Mouse (Mus musculus) ZHBTc4 (cell line): ENCODE results near the gene Clec2l.
"Not testable (repeated sequence)": the region's sequence is repeated elsewhere in the genome, so short reads cannot be mapped to it uniquely, and the experiment has no call there.

Experiments used
- DNase-seq: peaks from one replicate; pipeline ENCODE4 v3.0.0-alpha.2; 2011; ENCODE audit warnings: low read depth, low spot score

Clec2l gene

GRCm38 (mm10) chr6:38670488-38670887 is 7.6 kb downstream of the Clec2l start:
- not testable (repeated sequence) for DNase-seq

DNA sequence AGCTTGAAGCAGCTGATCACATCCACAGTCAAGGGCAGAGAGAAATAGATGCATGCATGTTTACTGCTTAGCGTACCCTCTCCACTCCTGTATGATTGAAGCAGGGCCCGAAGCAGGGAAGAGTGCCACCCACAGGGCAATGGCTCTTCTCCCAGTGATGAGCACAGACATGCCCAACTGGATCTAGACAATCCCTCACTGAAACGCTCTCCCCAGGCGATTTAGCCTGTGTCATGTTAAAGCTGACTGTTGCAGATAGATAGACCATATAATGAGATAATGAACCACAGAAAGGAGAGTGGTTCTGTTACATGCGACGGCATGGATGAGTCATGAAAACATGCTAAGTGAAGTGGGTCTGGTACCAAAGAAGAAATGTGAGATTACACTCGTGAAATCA is 8.4 kb downstream of the Clec2l start:
- DNase-seq, result no peak

DNA sequence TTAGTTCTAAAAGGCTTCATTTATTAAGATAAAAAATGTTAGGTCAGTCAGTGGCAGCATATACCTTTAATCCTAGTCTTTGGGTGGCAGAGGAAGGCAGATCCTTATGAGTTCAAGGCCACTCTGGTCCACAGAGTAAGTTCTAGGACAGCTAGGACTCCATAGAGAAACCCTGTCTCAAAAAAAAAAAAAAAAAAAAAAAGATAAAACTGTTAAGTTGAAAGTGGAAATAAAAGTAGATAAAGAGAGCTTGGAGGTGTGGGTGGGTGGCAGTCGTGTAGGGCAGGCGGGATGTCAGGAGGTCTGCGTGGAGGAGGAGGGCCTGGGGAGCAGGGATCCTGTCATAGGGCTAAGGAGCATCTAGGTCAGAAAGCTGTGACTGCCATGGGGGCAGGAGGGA is 9.1 kb downstream of the Clec2l start:
- DNase-seq, result no peak

GRCm38 (mm10) chr6:38676217-38676616 is 13.3 kb downstream of the Clec2l start:
- DNase-seq, result no peak

GRCm38 (mm10) chr6:38676723-38677122 is 13.9 kb downstream of the Clec2l start:
- DNase-seq, result peak; percentile 25

DNA sequence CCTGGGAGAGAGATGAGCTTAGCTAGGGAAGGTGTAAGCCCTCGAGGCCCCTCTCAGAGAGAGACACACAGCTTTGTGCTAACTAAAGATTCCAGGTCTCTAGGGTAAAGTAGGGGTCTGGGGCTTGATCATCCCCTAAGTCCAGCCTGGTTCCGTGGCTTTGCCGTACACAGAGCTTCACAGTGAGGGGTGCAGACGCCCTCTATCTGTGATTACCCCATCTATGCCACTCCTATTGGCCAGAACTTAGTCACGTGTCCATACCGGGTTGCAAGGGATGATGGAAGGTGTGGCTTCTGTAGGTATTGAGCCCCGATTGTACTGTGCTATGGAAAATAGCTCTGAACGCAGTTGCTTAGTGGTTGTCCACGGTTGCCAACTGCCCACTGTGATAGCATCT is 14.8 kb downstream of the Clec2l start:
- no peak for DNase-seq

GRCm38 (mm10) chr6:38682532-38682931 is 19.7 kb downstream of the Clec2l start:
- DNase-seq, result no peak

DNA sequence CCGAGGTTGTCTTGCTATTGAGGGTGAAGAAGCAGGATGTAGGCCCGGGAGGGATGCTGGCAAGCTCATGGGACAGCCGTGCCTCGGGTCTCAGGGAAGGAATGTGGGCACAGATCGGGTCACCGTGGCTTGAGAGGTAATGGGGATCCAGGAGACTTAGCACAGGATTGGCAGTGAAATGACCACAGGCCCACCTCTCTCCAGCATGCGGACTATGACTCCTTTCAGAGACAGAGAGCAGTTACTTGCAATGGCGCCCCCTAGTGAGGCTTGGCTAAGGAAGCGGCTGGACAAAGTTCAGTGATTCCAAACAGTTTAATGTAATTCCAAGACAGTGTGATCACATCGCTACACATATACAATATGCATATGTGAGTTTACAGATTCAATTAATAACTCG is 24.3 kb downstream of the Clec2l start:
- peak; percentile 65 for DNase-seq

DNA sequence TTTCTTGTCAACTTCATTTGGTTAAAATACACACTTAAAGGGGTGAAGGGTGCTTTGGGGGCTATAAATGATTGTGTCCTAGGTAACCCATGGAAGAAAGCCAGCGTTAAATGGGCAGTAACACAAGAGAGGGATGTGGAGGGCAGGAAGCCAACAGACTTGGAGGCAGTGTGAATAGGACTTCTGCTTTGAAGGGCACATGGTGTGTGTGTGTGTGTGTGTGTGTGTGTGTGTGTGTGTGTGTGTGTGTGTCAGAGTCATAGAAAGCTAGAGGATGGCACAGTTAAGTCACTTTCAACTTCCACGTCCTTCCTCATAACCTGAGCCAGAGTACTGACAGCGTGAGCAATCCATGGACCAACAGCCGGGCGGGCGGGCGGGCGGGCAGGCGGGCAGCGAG is 26.0 kb downstream of the Clec2l start:
- no peak for DNase-seq

DNA sequence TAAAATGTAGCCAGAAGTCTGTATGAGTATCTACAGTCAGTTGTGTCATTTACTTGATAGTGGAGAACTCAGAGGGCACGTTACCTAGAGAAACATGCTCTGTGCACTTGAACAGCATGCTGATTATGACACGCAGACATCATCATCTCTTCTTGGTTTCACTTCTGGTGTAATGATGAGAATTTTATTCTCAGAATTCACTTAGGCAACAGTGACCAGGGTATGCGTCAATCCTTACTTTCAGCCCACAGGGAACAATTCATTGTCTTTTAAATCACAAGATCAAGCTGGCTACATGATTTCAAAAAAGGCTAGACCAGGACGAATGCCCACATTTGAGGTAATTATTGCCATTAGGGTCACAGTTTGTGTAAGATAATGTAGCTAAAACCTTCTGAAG is 27.7 kb downstream of the Clec2l start:
- DNase-seq, result no peak

DNA sequence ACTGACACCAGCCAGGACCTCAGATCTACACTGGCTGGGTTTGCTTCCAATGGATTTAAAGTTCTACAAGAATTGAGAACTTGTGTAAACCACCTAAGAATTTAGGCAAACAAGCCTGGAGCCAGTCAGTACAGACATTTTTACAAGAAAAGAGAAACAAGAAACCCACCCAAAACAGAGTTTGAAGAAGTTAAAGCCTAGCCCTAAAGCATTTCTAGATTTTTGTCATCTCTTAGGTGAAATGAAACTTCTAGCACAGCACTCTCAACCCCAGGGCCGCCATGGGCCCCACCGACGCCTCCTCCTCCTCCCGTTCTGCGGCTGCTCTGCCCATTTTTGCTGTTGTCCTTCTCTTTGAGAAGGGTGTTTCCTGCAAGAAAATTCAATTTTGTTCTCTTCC is 28.2 kb downstream of the Clec2l start:
- no peak for DNase-seq

- no peak for DNase-seq
Measured at GRCm38 (mm10) chr6:38692556-38692955, 29.7 kb downstream of the Clec2l start.

DNA sequence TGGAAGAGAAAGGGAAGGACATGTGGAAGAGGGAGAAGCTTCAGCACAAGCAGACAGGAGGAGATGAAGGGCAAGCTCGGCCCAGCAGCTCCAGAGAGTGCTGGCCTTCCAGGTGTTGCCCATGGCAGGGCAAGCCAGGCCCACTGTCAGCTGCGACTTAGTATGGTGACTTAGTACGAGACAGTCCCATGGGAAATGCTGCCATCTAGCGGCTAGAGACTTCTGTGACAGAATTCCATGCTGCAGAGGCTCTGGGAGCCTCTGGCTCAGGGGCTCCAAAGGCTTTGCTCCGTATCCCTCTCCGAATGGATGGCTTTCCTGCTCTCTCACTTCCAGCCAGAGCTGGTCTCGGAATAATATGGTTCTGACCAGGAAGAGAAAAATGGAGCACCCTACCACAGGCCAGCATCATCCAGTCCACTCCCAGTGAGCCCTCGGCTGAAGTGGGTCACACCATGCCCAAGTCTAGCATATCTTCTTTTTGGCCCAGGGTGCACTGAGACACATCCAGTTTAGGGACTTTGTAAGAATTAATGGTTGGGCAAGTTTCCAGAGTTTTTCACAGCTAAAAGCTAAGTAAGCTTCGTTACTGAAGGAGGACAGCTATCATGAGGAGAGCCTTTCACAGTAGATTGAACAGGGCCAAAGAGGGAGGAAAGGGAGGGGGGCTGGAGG is 32.6 kb downstream of the Clec2l start:
- peak; percentile 87 for DNase-seq

DNA sequence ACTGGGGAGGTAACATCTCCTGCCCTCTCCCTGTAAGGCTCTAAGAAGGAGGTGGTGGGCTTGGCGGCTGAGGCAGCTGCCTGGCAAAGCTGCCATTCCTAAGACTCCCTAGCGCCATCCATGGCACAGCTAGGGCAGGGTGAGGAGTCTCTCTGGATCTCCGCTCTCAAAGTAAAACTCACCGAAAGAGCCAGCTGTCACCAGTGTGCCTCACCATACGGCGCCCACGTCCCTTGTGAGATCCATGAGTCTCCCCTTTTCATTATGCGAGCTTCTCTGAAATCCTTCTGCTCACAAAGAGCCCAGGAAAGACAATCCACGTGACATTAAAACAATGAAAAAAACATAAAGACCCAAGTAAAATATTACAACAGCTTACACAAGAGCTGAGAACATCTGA is 33.7 kb downstream of the Clec2l start:
- no peak for DNase-seq

DNA sequence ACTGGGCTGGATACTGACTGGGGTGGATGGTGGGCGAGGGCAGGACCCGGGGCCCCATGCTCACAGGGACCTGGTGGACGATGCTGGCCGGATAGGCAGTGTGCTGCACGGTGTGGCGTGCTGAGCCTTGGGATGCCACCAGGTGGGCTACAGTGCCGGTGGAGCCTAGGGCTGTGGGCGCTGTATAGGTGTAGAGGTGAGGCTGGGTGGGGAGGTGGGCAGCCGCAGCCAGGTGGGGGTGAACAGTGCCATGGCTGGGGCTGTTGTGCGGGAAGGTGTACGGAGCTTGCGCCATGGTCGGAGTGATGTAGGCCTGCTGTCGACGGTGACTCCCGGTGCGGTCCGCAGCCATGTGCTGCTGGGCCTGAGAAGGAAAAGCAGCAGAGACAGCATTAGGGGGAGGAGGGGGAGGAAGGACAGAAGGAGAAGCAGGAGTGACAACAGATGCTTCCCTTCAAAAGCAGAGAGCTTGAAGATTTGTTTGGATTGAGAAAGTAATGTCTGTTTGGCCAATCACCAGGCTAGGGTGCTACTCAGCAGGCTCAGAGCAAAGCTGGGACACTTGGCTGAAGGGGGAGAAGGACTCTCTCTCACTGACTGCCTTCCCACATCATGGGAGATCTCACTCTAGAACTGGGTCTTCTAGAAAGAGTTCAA is 35.5 kb downstream of the Clec2l start:
- DNase-seq, result peak; percentile 23

DNA sequence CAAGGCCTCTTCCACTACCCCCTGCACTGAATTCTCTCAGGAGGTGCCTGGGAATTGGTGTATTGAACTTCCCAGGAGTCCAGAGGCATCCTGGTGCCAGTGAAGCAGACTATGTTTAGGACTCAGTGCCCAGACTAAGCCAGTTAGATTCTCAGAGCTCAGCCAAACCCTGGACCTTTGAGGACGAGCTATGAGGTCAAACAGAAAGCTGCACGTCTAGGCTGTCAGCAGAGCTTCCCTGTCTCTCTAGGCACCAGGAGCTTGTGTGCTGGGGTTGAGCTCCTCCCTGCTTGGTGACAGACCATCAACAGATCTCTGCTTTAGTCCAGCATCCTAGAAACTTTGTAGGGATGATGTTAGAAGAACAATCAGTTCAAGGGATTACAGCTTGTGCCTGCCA is 38.6 kb downstream of the Clec2l start:
- no peak for DNase-seq

- no peak for DNase-seq
Measured at GRCm38 (mm10) chr6:38702810-38703399, 40.0 kb downstream of the Clec2l start.

GRCm38 (mm10) chr6:38703526-38703925 is 40.7 kb downstream of the Clec2l start:
- DNase-seq, result no peak

DNA sequence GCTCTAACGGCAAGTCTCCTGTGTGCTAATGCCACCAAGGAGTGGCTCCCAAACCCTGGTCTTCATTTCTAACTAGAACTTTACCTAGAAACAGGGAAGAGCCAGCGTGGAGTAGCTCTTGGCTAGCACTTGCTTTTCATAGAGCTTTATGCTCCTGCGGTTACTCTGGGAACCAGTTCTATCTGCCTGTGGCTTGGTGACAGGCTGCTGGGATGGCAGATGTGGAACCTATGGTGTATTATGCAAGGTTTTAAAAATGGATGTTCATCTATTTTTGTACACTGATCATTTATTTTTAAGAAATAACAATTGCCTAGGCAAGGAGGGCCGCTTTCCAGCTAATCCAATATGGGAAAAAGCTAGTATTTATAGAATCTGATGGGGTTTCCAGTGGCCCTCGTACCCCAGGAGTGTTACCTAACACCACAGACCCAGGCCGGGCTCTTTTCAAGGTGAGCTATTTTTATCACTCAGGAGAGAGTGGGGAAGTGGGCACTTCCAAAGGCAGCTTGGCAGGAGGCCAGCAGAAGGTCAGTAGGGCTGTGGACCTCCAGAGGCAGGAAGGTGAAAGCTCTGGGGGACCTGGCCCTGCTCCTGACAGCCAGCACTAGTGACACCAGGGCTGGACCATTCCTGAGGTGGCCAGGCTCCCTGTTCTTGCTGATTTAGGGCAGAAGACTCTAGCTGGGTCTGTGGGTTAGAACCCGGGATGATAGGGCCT is 41.6 kb downstream of the Clec2l start:
- DNase-seq, result no peak

DNA sequence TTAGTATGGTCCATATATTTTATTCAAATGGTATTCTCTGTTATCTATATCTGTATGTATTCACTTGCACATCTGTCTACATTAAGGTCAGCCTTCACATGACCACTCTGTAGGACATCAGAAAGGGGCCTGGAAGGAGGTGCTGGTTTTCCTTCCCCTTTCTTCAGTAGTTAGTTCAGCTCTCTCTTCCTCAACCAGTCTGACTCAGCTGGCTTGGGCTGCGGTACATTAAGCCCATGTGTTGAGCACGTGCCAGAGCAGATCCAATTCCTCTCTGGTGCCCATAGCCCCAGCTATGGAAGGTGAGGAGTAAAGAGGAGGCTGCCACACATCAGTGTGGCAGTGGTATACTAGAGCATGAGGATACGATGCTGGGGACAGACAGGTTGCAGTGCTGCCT is 47.6 kb downstream of the Clec2l start:
- no peak for DNase-seq

GRCm38 (mm10) chr6:38713957-38714898 is 51.4 kb downstream of the Clec2l start:
- DNase-seq, result no peak
